Mouse (Mus musculus): ENCODE data around the gene Grap2.

DNA sequence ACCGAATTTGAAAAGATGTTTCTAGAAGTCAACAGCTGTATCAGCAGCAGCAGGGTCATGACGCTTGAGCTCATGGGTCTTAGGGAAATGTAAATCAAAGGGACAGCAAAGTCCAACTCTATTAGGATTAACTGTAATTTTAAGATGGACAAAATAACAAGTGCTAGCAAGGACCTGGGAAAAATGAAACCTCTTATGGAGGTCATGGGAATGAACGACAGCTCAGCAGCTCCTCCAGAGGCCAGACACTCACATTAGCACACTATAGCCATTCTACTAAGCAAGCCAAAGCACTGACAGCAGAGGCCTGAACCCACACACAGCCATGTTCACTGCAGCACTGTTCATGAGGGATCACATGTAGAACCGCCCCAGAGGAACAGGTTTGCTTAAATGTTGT lies 14.6 kb upstream of the Grap2 start:
- peak; percentile 20; the same call in 1 of the 2 replicates for TF ChIP-seq CTCF (IDR thresholded peaks at IDR 0.05; ENCODE audit: borderline replicate concordance, insufficient read depth, low read depth, low read length)
- TF ChIP-seq POLR2A (IDR thresholded peaks at IDR 0.05; ENCODE audit: borderline replicate concordance, insufficient read depth, low read length) = no peak
